Mouse (Mus musculus) hindbrain, embryonic 14.5 days (tissue): Measurements from ENCODE around the gene Ctr9. TPM values are rescaled to one million over a fixed set of nuclear protein-coding genes. Genes with fewer than 3 reads are reported as not detected.

Experiments
- ATAC-seq: fragments of 200-750 bp; cut with Nextera tagmentation; 2 replicates; pipeline ENCODE4 v1.8.0; 2017; ENCODE audit warnings: moderate number of reproducible peaks, mild to moderate bottlenecking, moderate TSS enrichment, moderate library complexity; ENCODE audit not compliant: low FRiP score
- DNase-seq: peaks from one replicate; pipeline ENCODE4 v3.0.0-alpha.2; 2015; ENCODE audit warnings: low spot score
- H3K27ac ChIP-seq: fragments of 300-500 bp; sonication (generic); 2 replicates; pipeline ENCODE4 v1.5.1; 2014; ENCODE audit warnings: mild to moderate bottlenecking, moderate library complexity
- H3K27me3 ChIP-seq: fragments of 300-500 bp; sonication (generic); 2 replicates; pipeline ENCODE4 v1.6.1; 2014; ENCODE audit warnings: mild to moderate bottlenecking, low read length, mixed read lengths; ENCODE audit not compliant: control insufficient read depth, insufficient read depth
- H3K36me3 ChIP-seq: fragments of 300-500 bp; sonication (generic); replicated peaks from 2 replicates; pipeline ENCODE4 v1.6.1; 2014; ENCODE audit not compliant: control insufficient read depth, insufficient read depth
- H3K4me1 ChIP-seq: fragments of 300-500 bp; sonication (generic); replicated peaks from 2 replicates; pipeline ENCODE4 v1.6.1; 2014; ENCODE audit warnings: antibody characterized with exemption, low read length, mixed read lengths; ENCODE audit not compliant: control insufficient read depth, insufficient read depth
- H3K4me2 ChIP-seq: fragments of 300-500 bp; sonication (generic); replicated peaks from 2 replicates; pipeline ENCODE4 v1.6.1; 2014; ENCODE audit warnings: mild to moderate bottlenecking, moderate library complexity
- H3K4me3 ChIP-seq: fragments of 300-500 bp; sonication (generic); replicated peaks from 2 replicates; pipeline ENCODE4 v1.5.1; 2014; ENCODE audit warnings: mild to moderate bottlenecking, low read length
- H3K9ac ChIP-seq: fragments of 300-500 bp; sonication (generic); 2 replicates; pipeline ENCODE4 v1.6.1; 2014
- H3K9me3 ChIP-seq: fragments of 300-500 bp; sonication (generic); 2 replicates; pipeline ENCODE4 v1.6.1; 2016; ENCODE audit warnings: low read length; ENCODE audit not compliant: control insufficient read depth
- WGBS: fragments of 180-500 bp; shearing (Covaris S2); extraction: QIAGEN DNeasy Blood & Tissue Kit; methylation state at CpG from one replicate; pipeline ENCODE4 v1.1.7; 2014; 5-methylcytosine and 5-hydroxymethylcytosine counted together
- polyA plus RNA-seq: library from polyadenylated mRNA; unstranded; fragments of >200 nt; fragmentation: Nextera tagmentation; extraction: Ambion mirVana; gene quantifications from 2 replicates; pipeline ENCODE4 v1.2.1, GENCODE M21; 2014

The Ctr9 gene
- polyA plus RNA-seq, result 75.0 TPM in 2 replicates

GRCm38 (mm10) chr7:111028281-111029045 is at the start of gene Ctr9:
Ctr9 (plus strand) TSS chr7:111028951.
- peaks cover 19% of the 10 kb centered on the region for H3K4me1 ChIP-seq
- no peaks in the 10 kb centered on the region for H3K9me3 ChIP-seq
- no peaks in the 10 kb centered on the region for H3K27me3 ChIP-seq
- DNase-seq, result peak; percentile 92
- H3K27ac ChIP-seq, result peak within 1 kb of the TSS; percentile 94
- peak; percentile 97 for ATAC-seq
- H3K9ac ChIP-seq, result peak within 1 kb of the TSS; percentile 71
- peak within 1 kb of the TSS; percentile 74 for H3K4me2 ChIP-seq
- H3K36me3 ChIP-seq, result peaks cover 27% of the 10 kb centered on the region
- peak within 1 kb of the TSS; percentile 79 for H3K4me3 ChIP-seq
- WGBS, result 7% methylated on average over 45 of the region's 45 CpGs

GRCm38 (mm10) chr7:110981036-110981435 is 47.7 kb upstream of the Ctr9 start:
- 80% methylated on average over 8 of the region's 8 CpGs for WGBS
- no peak for ATAC-seq

GRCm38 (mm10) chr7:110982053-110982705 is 46.6 kb upstream of the Ctr9 start, which contains the start of gene Mrvi1:
Mrvi1 (minus strand) TSS chr7:110982461.
- Histone ChIP-seq H3K4me1 (no peaks in the 10 kb centered on the region), H3K4me3 (no peak within 1 kb of the TSS), H3K27ac (no peak within 1 kb of the TSS), H3K36me3 (no peaks in the 10 kb centered on the region), H3K4me2 (no peak within 1 kb of the TSS), H3K27me3 (no peaks in the 10 kb centered on the region), H3K9me3 (no peaks in the 10 kb centered on the region), H3K9ac (no peak within 1 kb of the TSS)
- ATAC-seq (no peak), DNase-seq (no peak)
- WGBS, result 60% methylated on average over 7 of the region's 7 CpGs

More at GRCm38 (mm10) chr7:110981036-110981435, 47.7 kb upstream of the Ctr9 start:
- Histone ChIP-seq H3K27me3 (no peaks in the 10 kb centered on the region), H3K4me1 (no peaks in the 10 kb centered on the region), H3K4me3 (no peak overlapping the region), H3K9me3 (no peaks in the 10 kb centered on the region), H3K36me3 (no peaks in the 10 kb centered on the region), H3K27ac (no peak overlapping the region), H3K9ac (no peak overlapping the region), H3K4me2 (no peak overlapping the region)
- no peak for DNase-seq

GRCm38 (mm10) chr7:110982764-110983163 is 46.0 kb upstream of the Ctr9 start:
- Histone ChIP-seq H3K4me3 (no peak overlapping the region), H3K9me3 (no peaks in the 10 kb centered on the region), H3K4me1 (no peaks in the 10 kb centered on the region), H3K27ac (no peak overlapping the region), H3K36me3 (no peaks in the 10 kb centered on the region), H3K4me2 (no peak overlapping the region), H3K27me3 (no peaks in the 10 kb centered on the region), H3K9ac (no peak overlapping the region)
- 62% methylated on average over 4 of the region's 4 CpGs for WGBS
- ATAC-seq (no peak), DNase-seq (no peak)

- Histone ChIP-seq H3K27me3 (no peaks in the 10 kb centered on the region), H3K9me3 (no peaks in the 10 kb centered on the region), H3K4me2 (no peak overlapping the region), H3K4me3 (no peak overlapping the region), H3K4me1 (no peaks in the 10 kb centered on the region), H3K36me3 (no peaks in the 10 kb centered on the region), H3K27ac (no peak overlapping the region), H3K9ac (no peak overlapping the region)
- WGBS, result 75% methylated on average over 5 of the region's 5 CpGs
- DNase-seq (no peak), ATAC-seq (no peak)
Observed at GRCm38 (mm10) chr7:110983621-110984020, 45.1 kb upstream of the Ctr9 start.

- H3K4me2 ChIP-seq, result no peak overlapping the region
- no peak overlapping the region for H3K9ac ChIP-seq
- H3K4me3 ChIP-seq, result no peak overlapping the region
- H3K27ac ChIP-seq, result no peak overlapping the region
- H3K36me3 ChIP-seq, result no peaks in the 10 kb centered on the region
- WGBS, result 41% methylated on average over 7 of the region's 7 CpGs
- H3K9me3 ChIP-seq, result no peaks in the 10 kb centered on the region
- ATAC-seq (no peak), DNase-seq (no peak)
- H3K4me1 ChIP-seq, result no peaks in the 10 kb centered on the region
- no peaks in the 10 kb centered on the region for H3K27me3 ChIP-seq
Observed at GRCm38 (mm10) chr7:110985581-110986265, 43.0 kb upstream of the Ctr9 start.

GRCm38 (mm10) chr7:110988081-110988480 is 40.7 kb upstream of the Ctr9 start:
- H3K9me3 ChIP-seq, result no peaks in the 10 kb centered on the region
- H3K27ac ChIP-seq, result no peak overlapping the region
- no peaks in the 10 kb centered on the region for H3K4me1 ChIP-seq
- no peak for ATAC-seq
- DNase-seq, result no peak
- no peak overlapping the region for H3K4me2 ChIP-seq
- no peak overlapping the region for H3K9ac ChIP-seq
- WGBS, result 86% methylated on average over 3 of the region's 3 CpGs
- H3K27me3 ChIP-seq, result no peaks in the 10 kb centered on the region
- H3K4me3 ChIP-seq, result no peak overlapping the region
- H3K36me3 ChIP-seq, result no peaks in the 10 kb centered on the region

- no peak overlapping the region for H3K4me2 ChIP-seq
- no peaks in the 10 kb centered on the region for H3K4me1 ChIP-seq
- no peaks in the 10 kb centered on the region for H3K36me3 ChIP-seq
- no peaks in the 10 kb centered on the region for H3K27me3 ChIP-seq
- no peak overlapping the region for H3K27ac ChIP-seq
- no peaks in the 10 kb centered on the region for H3K9me3 ChIP-seq
- ATAC-seq (no peak), DNase-seq (no peak)
- H3K4me3 ChIP-seq, result no peak overlapping the region
- H3K9ac ChIP-seq, result no peak overlapping the region
- WGBS, result 79% methylated on average over 5 of the region's 5 CpGs
Observed at GRCm38 (mm10) chr7:110989286-110989879, 39.4 kb upstream of the Ctr9 start.
